ENCODE assay signal across 8 mouse cellular contexts in the genomic region with DNA sequence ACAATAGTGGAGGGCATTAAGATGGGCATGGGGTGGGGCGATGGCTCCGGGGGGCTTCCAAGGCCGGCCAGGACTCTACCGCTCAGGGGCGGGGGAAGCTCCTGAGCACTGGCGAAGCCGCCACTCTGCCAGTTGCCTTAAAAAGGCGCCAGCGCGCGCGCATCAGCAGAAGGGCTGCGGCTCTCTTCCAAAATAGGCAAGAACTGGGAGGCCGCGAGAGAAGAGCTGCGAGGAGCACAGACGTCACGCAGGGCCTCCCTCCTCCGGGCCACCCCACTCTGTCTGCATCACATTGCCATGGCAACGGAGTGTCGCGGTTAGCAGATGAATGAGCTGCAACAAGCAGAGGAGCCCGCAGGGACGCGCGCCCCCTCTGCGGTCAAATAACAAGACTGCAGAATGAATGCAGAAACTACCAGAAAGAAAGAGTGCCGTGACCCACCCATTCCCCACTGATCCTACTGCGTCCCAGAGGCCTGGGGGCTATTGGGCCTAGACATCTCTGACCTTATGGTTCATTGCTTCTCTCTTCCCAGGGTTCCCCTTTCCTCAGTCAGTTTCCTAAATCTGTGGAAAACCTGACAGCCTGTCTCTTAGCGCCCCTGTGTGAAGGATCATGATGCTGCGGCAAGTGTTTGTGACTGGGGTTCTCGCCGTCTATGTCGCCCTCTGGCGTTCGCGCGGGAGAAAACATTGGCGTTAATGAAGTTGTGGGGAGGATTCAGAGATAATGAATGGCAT. TPM values are rescaled to one million over a fixed set of nuclear protein-coding genes. Genes with fewer than 3 reads are reported as not detected.
DNase-seq lines count a peak whose midpoint lies in the region; ATAC-seq and TF ChIP-seq lines count a peak whose summit lies in the region.

No protein-coding gene starts in this region.

- no peak overlapping the region for H3K9ac ChIP-seq in ES-Bruce4 (ENCODE audit: low read depth, poor library complexity, severe bottlenecking)
- peak overlapping the region; percentile 58 for H3K9ac ChIP-seq in forebrain, embryonic 14.5 days (ENCODE audit: low read length)

- H3K27me3 ChIP-seq in ES-Bruce4 (ENCODE audit: control insufficient read depth, insufficient read depth, low read length, poor library complexity, severe bottlenecking), result no peaks in the 10 kb centered on the region
- H3K27me3 ChIP-seq in forebrain, embryonic 14.5 days (replicated peaks; ENCODE audit: control insufficient read depth, insufficient read depth, low read length), result peaks cover 2% of the 10 kb centered on the region; the same call in 1 of the 2 replicates

- peak overlapping the region; percentile 60 for H3K4me2 ChIP-seq in forebrain, embryonic 14.5 days (ENCODE audit: low read length)

- WGBS in forebrain, embryonic 14.5 days, result under 1% methylated on average over 39 of the region's 39 CpGs
- 1% methylated on average over 39 of the region's 39 CpGs for WGBS in lung, adult 2 months

- peak; percentile 98 for TF ChIP-seq CTCF in ES-Bruce4 (IDR thresholded peaks at IDR 0.05; ENCODE audit: low read depth, low read length)
- peak; percentile 87 for TF ChIP-seq CTCF in lung, adult 2 months (IDR thresholded peaks at IDR 0.05; ENCODE audit: insufficient read depth, low read length)

- no peaks in the 10 kb centered on the region for H3K4me1 ChIP-seq in ES-Bruce4 (ENCODE audit: control insufficient read depth, insufficient read depth, low read length)
- H3K4me1 ChIP-seq in forebrain, embryonic 14.5 days (ENCODE audit: control insufficient read depth, insufficient read depth, low read length), result peaks cover 6% of the 10 kb centered on the region; the same call in 1 of the 2 replicates
- H3K4me1 ChIP-seq in lung, adult 2 months (ENCODE audit: control insufficient read depth, insufficient read depth, low read length), result no peaks in the 10 kb centered on the region

- H3K9me3 ChIP-seq in ES-Bruce4 (replicated peaks; ENCODE audit: control insufficient read depth, insufficient read depth, low read length, poor library complexity, severe bottlenecking), result no peaks in the 10 kb centered on the region
- H3K9me3 ChIP-seq in forebrain, embryonic 14.5 days (replicated peaks; ENCODE audit: control insufficient read depth, low read length), result no peaks in the 10 kb centered on the region

- intact Hi-C loops in heart, postnatal 25 days (cut with DNase I), result loop anchor here (1.0 to 5.0 kb wide), 3 partner anchors 9 to 250 kb away; no protein-coding TSS in a partner anchor

- no peaks in the 10 kb centered on the region for H3K36me3 ChIP-seq in ES-Bruce4 (ENCODE audit: control insufficient read depth, insufficient read depth, low read length, poor library complexity, severe bottlenecking)
- no peaks in the 10 kb centered on the region for H3K36me3 ChIP-seq in forebrain, embryonic 14.5 days (ENCODE audit: control insufficient read depth, insufficient read depth, low read length)

- peak; percentile 99 for DNase-seq in forebrain, embryonic 14.5 days (ENCODE audit: low spot score)
- peak; percentile 46 for DNase-seq in heart, postnatal 25 days (ENCODE audit: low spot score)
- peak; percentile 97 for DNase-seq in layer of hippocampus, adult 18-20 months (ENCODE audit: low spot score in 2 of 2)
- DNase-seq in lung, adult 2 months, result peak; percentile 65
- DNase-seq in testis, postnatal 10 days (ENCODE audit: low spot score), result peak; percentile 83

- no peak for TF ChIP-seq POLR2A in ES-Bruce4 (IDR thresholded peaks at IDR 0.05; ENCODE audit: insufficient read depth, low read length)
- TF ChIP-seq POLR2A in lung, adult 2 months (IDR thresholded peaks at IDR 0.05; ENCODE audit: borderline replicate concordance, extremely low read depth, low read depth, low read length), result no peak

- peak overlapping the region; percentile 45 for H3K4me3 ChIP-seq in ES-Bruce4 (ENCODE audit: low read depth, low read length)
- H3K4me3 ChIP-seq in forebrain, embryonic 14.5 days (ENCODE audit: low read depth, low read length), result peak overlapping the region; percentile 26
- H3K4me3 ChIP-seq in lung, adult 2 months (replicated peaks; ENCODE audit: extremely low read depth, low read depth, low read length), result no peak overlapping the region

- ATAC-seq in cerebellum, adult (ENCODE audit: insufficient number of reproducible peaks, low FRiP score, low TSS enrichment), result peak; percentile 83
- ATAC-seq in forebrain, embryonic 14.5 days, result peak; percentile 99
- peak; percentile 66 for ATAC-seq in neutrophil, adult 5-6 weeks (ENCODE audit: extremely low read depth, insufficient number of reproducible peaks, low FRiP score, poor library complexity, severe bottlenecking)

- no peak for TF ChIP-seq EP300 in ES-Bruce4 (IDR thresholded peaks at IDR 0.05; ENCODE audit: insufficient read depth, low read depth, low read length)

- H3K27ac ChIP-seq in ES-Bruce4 (ENCODE audit: insufficient read depth, low read length), result no peak overlapping the region
- peak overlapping the region; percentile 92 for H3K27ac ChIP-seq in forebrain, embryonic 14.5 days (ENCODE audit: low read depth, low read length)

RNA-seq across cellular contexts. Expression of gene Npas4, which starts 11.7 kb away (rescaled TPM):
- polyA plus RNA-seq in ES-Bruce4 (2011; ENCODE audit: insufficient read depth, insufficient read length, low read depth, missing spikeins), result 0.24 and 0.27 TPM in 2 replicates
- 0.08 and 0.14 TPM in 2 replicates for polyA plus RNA-seq in forebrain, embryonic 14.5 days (2014; fragmentation: Nextera tagmentation; extraction: Ambion mirVana)
- under 1 TPM in 1 of 2 experiments, not detected in 1; 0.06 TPM for total RNA-seq in heart, postnatal 25 days (2021)
- 10 to 100 TPM; 12.4 to 15.1 TPM for total RNA-seq in layer of hippocampus, adult 18-20 months (2021)
- 0.54 and 0.93 TPM in 2 replicates for polyA plus RNA-seq in lung, adult 2 months (2012; rRNA removed)
- total RNA-seq in neutrophil, adult 5-6 weeks (2017), result not detected in 2 replicates

RNA-seq across cellular contexts. Expression of gene Slc29a2, which starts 21.8 kb away (rescaled TPM):
- 16.8 and 18.5 TPM in 2 replicates for polyA plus RNA-seq in ES-Bruce4 (2011; ENCODE audit: insufficient read depth, insufficient read length, low read depth, missing spikeins)
- 7.4 and 8.0 TPM in 2 replicates for polyA plus RNA-seq in forebrain, embryonic 14.5 days (2014; fragmentation: Nextera tagmentation; extraction: Ambion mirVana)
- total RNA-seq in heart, postnatal 25 days (2021), result 10 to 100 TPM; 12.2 to 13.3 TPM
- total RNA-seq in layer of hippocampus, adult 18-20 months (2021), result 10 to 100 TPM; 16.0 to 17.5 TPM
- 4.3 and 5.9 TPM in 2 replicates for polyA plus RNA-seq in lung, adult 2 months (2012; rRNA removed)
- total RNA-seq in neutrophil, adult 5-6 weeks (2017), result 1.2 TPM in 1 of 2 replicates, not detected in the other

RNA-seq across cellular contexts. Expression of gene B4gat1, which starts 36.8 kb away (rescaled TPM):
- polyA plus RNA-seq in ES-Bruce4 (2011; ENCODE audit: insufficient read depth, insufficient read length, low read depth, missing spikeins), result 8.9 and 10.9 TPM in 2 replicates
- 45.4 and 55.1 TPM in 2 replicates for polyA plus RNA-seq in forebrain, embryonic 14.5 days (2014; fragmentation: Nextera tagmentation; extraction: Ambion mirVana)
- 10 to 100 TPM; 47.0 to 47.3 TPM for total RNA-seq in heart, postnatal 25 days (2021)
- total RNA-seq in layer of hippocampus, adult 18-20 months (2021), result 100 to 1,000 TPM; 114 to 120 TPM
- 38.0 and 38.7 TPM in 2 replicates for polyA plus RNA-seq in lung, adult 2 months (2012; rRNA removed)
- total RNA-seq in neutrophil, adult 5-6 weeks (2017), result 0.49 and 0.81 TPM in 2 replicates

RNA-seq across cellular contexts. Expression of gene AC124502.3, which starts 36.9 kb away (rescaled TPM):
- polyA plus RNA-seq in ES-Bruce4 (2011; ENCODE audit: insufficient read depth, insufficient read length, low read depth, missing spikeins), result not detected in 2 replicates
- polyA plus RNA-seq in forebrain, embryonic 14.5 days (2014; fragmentation: Nextera tagmentation; extraction: Ambion mirVana), result 1.2 and 1.7 TPM in 2 replicates
- 1 to 10 TPM; 2.2 TPM for total RNA-seq in heart, postnatal 25 days (2021)
- 1 to 10 TPM; 6.2 to 6.7 TPM for total RNA-seq in layer of hippocampus, adult 18-20 months (2021)
- 0.58 and 0.78 TPM in 2 replicates for polyA plus RNA-seq in lung, adult 2 months (2012; rRNA removed)
- 2.3 and 4.3 TPM in 2 replicates for total RNA-seq in neutrophil, adult 5-6 weeks (2017)

RNA-seq across cellular contexts. Expression of gene Brms1, which starts 39.3 kb away (rescaled TPM):
- polyA plus RNA-seq in ES-Bruce4 (2011; ENCODE audit: insufficient read depth, insufficient read length, low read depth, missing spikeins), result 22.3 and 24.0 TPM in 2 replicates
- 56.2 and 56.8 TPM in 2 replicates for polyA plus RNA-seq in forebrain, embryonic 14.5 days (2014; fragmentation: Nextera tagmentation; extraction: Ambion mirVana)
- total RNA-seq in heart, postnatal 25 days (2021), result 10 to 100 TPM; 11.4 to 12.3 TPM
- total RNA-seq in layer of hippocampus, adult 18-20 months (2021), result 10 to 100 TPM; 22.4 to 23.2 TPM
- 36.3 and 40.4 TPM in 2 replicates for polyA plus RNA-seq in lung, adult 2 months (2012; rRNA removed)
- total RNA-seq in neutrophil, adult 5-6 weeks (2017), result 31.8 and 34.6 TPM in 2 replicates

Comparison
In these comparisons a context has a peak if more than half of its experiments do, and no peak if none do; other contexts are left out.
1. DNase-seq: peak in every context shown above with its lines; median percentile 99 in forebrain, embryonic 14.5 days; 97 in layer of hippocampus, adult 18-20 months; 83 in testis, postnatal 10 days; 65 in lung, adult 2 months; 46 in heart, postnatal 25 days.
2. RNA of gene Npas4, which starts 11.7 kb away (total RNA-seq): 12.4 to 15.1 TPM in layer of hippocampus, adult 18-20 months; 0.06 TPM in heart, postnatal 25 days and not detected in neutrophil, adult 5-6 weeks; every median in the first group is over 10 times any median in the second.
3. RNA of gene B4gat1, which starts 36.8 kb away (total RNA-seq): 114 to 120 TPM in layer of hippocampus, adult 18-20 months and 47.0 to 47.3 TPM in heart, postnatal 25 days; 0.49 to 0.81 TPM in neutrophil, adult 5-6 weeks; every median in the first group is over 10 times any median in the second.
4. Peak in every context shown above with its lines, with median percentiles within 50 percentile points of each other: ATAC-seq.